Mouse (Mus musculus): ENCODE data around the gene Pum2.
"Not testable (repeated sequence)": the region's sequence is repeated elsewhere in the genome, so short reads cannot be mapped to it uniquely, and the experiment has no call there.

DNA sequence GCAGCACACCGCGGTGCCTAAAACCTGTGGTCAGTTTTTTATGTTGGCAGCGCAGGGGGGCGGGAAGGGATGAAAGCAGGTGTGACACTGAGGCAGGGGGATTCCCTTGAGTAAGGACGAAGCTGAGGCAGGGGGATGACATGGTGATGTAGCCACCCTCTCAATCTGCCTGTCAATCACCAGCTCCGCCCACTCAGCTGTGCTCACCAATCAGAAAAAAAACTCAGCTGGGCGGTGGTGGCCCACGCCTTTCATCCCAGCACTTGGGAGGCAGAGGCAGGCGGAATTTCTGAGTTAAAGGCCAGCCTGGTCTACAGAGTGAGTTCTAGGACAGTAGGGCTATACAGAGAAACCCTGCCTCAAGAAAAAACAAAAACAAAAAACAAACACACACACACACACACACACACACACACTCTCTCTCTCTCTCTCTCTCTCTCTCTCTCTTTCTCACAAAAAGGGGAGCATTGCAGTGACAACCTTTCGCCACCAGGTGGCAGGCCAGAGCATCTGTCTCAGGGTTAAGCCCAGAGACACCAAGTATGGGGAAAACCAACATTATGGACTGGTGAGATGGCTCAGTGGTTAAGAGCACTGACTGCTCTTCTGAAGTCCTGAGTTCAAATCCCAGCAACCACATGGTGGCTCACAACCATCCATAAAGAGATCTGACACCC is 35.4 kb upstream of the Pum2 start:
- not testable (repeated sequence) for TF ChIP-seq POLR2A (IDR thresholded peaks at IDR 0.05; ENCODE audit: borderline replicate concordance, insufficient read depth, low read length)
- peak; percentile 76 for TF ChIP-seq CTCF (IDR thresholded peaks at IDR 0.05; ENCODE audit: borderline replicate concordance, insufficient read depth, low read depth, low read length)
